Mouse (Mus musculus) kidney, embryonic 15.5 days (tissue): ENCODE measurements around the gene Hmox2. TPM values are rescaled to one million over a fixed set of nuclear protein-coding genes. Genes with fewer than 3 reads are reported as not detected.

Experiments
- ATAC-seq: fragments of 200-750 bp; cut with Nextera tagmentation; replicated peaks from 2 replicates; pipeline ENCODE4 v1.8.0; 2017; ENCODE audit warnings: moderate TSS enrichment; ENCODE audit not compliant: low FRiP score
- H3K27ac ChIP-seq: fragments of 300-500 bp; sonication (generic); 2 replicates; pipeline ENCODE4 v1.5.1; 2015; ENCODE audit warnings: mild to moderate bottlenecking, inconsistent platforms
- H3K27me3 ChIP-seq: fragments of 300-500 bp; sonication (generic); 2 replicates; pipeline ENCODE4 v1.6.1; 2015; ENCODE audit warnings: inconsistent platforms
- H3K36me3 ChIP-seq: fragments of 300-500 bp; sonication (generic); 2 replicates; pipeline ENCODE4 v1.6.1; 2015; ENCODE audit warnings: inconsistent platforms
- H3K4me1 ChIP-seq: fragments of 300-500 bp; sonication (generic); 2 replicates; pipeline ENCODE4 v1.6.1; 2015; ENCODE audit warnings: inconsistent platforms
- H3K4me2 ChIP-seq: fragments of 300-500 bp; sonication (generic); 2 replicates; pipeline ENCODE4 v1.6.1; 2015; ENCODE audit warnings: moderate library complexity, mild to moderate bottlenecking, inconsistent platforms
- H3K4me3 ChIP-seq: fragments of 300-500 bp; sonication (generic); replicated peaks from 2 replicates; pipeline ENCODE4 v1.5.1; 2015; ENCODE audit warnings: mild to moderate bottlenecking, inconsistent platforms
- H3K9ac ChIP-seq: fragments of 300-500 bp; sonication (generic); 2 replicates; pipeline ENCODE4 v1.6.1; 2015; ENCODE audit warnings: mild to moderate bottlenecking, inconsistent platforms
- H3K9me3 ChIP-seq: fragments of 300-500 bp; sonication (generic); replicated peaks from 2 replicates; pipeline ENCODE4 v1.6.1; 2016; ENCODE audit warnings: inconsistent platforms
- WGBS: fragments of 180-500 bp; shearing (Covaris S2); methylation state at CpG from one replicate; pipeline ENCODE4 v1.1.7; 2015; ENCODE audit warnings: mixed read lengths; 5-methylcytosine and 5-hydroxymethylcytosine counted together
- polyA plus RNA-seq: library from polyadenylated mRNA; unstranded; fragments of >200 nt; fragmentation: Nextera tagmentation; extraction: Ambion mirVana; gene quantifications from 2 replicates; pipeline ENCODE4 v1.2.1, GENCODE M21; 2015

Hmox2 gene
- polyA plus RNA-seq, 1 experiment from 2014 or later, result 111 TPM

DNA sequence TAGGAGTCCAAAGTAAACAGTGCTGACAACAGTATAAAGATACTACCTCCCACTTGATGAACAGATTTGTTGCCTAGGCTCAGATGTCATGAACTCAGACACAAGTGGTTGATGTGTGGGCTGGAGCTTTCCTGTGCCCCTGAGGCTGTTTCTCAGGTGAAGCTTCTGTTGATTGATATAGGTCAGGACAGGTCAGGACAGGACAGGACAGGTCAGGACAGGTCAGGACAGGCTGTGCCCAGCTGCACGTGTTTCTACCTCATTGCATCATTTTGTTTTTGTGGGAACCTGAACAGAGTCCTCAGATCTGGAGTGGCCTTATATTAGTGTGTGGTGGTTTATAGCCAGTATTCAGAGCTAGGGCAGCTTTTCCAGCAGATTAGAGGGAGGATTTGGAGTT, 23.5 kb upstream of the Hmox2 start:
- Histone ChIP-seq H3K27me3 (no peaks in the 10 kb centered on the region), H3K4me2 (no peak overlapping the region), H3K4me3 (no peak overlapping the region), H3K36me3 (peaks cover 100% of the 10 kb centered on the region), H3K4me1 (no peaks in the 10 kb centered on the region), H3K9me3 (no peaks in the 10 kb centered on the region), H3K9ac (no peak overlapping the region), H3K27ac (no peak overlapping the region)
- 40% methylated on average over 1 of the region's 1 CpGs for WGBS
- ATAC-seq, result no peak

DNA sequence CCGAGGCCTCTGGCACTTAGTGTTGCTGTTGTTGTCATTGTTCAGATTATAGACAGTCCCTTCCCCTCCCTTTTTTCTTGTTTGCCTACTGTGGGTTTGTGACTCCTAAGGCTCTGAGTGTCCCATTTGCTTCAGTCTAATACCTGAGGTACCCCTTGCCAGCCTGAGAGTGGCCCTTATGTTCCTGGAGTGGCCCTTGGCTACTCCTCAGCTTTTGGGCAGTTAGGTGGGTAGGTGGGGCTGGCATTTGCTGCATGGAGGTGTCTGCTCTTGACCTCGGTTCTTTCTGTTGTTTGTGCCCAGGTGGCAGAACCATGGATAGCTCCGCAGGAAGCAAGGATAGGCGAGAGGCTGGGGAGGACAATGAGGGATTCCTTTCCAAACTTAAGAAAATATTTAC, 20.6 kb upstream of the Hmox2 start:
- Histone ChIP-seq H3K9me3 (no peaks in the 10 kb centered on the region), H3K36me3 (peaks cover 99% of the 10 kb centered on the region)
- WGBS, result 63% methylated on average over 4 of the region's 4 CpGs

DNA sequence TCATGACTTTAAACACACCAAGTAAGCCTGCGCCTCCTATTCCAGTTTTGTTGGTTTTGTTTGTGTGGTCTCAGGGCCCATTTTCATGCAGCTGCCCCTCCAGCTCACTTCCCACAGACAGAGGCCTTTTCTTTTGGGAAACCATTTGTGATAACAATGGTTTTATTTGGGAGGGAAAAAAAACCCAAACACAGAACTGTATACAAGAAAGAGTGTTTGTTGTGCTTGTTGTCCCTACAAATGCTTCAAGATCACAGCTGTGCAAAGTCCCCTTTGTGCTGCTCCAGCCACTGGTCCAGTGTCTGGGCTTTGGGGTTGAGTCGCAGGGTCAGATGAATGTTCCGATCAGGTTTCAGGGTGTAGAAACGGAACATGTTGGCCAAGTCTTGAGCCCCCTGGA, 15.0 kb upstream of the Hmox2 start:
- Histone ChIP-seq H3K4me3 (no peak overlapping the region), H3K36me3 (peaks cover 99% of the 10 kb centered on the region), H3K9ac (no peak overlapping the region), H3K27ac (no peak overlapping the region), H3K9me3 (no peaks in the 10 kb centered on the region), H3K4me2 (no peak overlapping the region), H3K27me3 (no peaks in the 10 kb centered on the region), H3K4me1 (no peaks in the 10 kb centered on the region)
- no peak for ATAC-seq
- 96% methylated on average over 4 of the region's 4 CpGs for WGBS

More for the DNA sequence above, 20.6 kb upstream of the Hmox2 start:
- Histone ChIP-seq H3K27me3 (no peaks in the 10 kb centered on the region), H3K4me1 (no peaks in the 10 kb centered on the region), H3K4me2 (no peak overlapping the region), H3K27ac (no peak overlapping the region), H3K9ac (no peak overlapping the region), H3K4me3 (no peak overlapping the region)
- ATAC-seq, result no peak

DNA sequence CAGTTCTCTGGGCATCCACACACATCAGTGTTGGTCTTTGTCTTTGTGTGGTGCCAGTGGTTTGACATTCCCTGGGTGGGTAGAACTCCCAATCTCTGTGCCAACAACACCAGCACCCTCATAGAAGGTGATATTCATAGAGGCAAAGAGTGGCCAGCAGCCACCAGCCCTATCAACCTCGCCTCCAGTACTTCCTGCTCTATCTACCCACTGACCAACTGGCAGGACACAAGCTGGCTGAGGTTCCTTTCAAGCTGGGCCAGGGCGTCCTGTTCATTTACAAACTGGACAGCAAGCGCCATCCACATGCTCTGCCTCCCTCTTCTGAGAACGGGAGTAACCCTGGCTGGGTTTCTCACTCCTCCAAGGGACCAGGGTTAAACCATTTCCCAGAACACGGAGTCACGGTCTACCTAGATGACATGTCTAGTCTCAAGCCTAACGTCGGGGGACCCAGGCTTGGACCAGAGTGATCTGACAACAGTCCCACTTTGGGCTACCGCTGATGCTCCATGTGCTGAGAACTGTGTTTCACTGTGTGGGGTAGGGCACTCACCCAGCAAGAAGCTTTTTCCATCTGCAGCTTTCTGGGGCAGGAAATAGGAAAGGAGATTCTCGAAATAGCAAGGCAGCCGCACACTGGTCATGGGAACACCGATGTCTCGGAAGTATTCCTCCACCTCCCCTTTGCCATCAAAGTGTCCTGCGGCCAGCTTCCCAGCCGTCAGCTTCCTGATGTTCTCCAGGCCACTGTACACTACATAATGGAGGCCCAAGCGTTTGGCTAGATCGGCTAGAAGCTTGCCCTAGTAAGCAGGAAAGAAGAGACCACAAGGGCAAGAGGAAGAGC, 12.1 kb upstream of the Hmox2 start:
- Histone ChIP-seq H3K4me3 (no peak overlapping the region), H3K4me1 (peaks cover 11% of the 10 kb centered on the region), H3K27me3 (no peaks in the 10 kb centered on the region), H3K4me2 (no peak overlapping the region), H3K36me3 (peaks cover 76% of the 10 kb centered on the region), H3K9me3 (no peaks in the 10 kb centered on the region), H3K9ac (no peak overlapping the region), H3K27ac (no peak overlapping the region)
- 91% methylated on average over 17 of the region's 17 CpGs for WGBS
- no peak for ATAC-seq

DNA sequence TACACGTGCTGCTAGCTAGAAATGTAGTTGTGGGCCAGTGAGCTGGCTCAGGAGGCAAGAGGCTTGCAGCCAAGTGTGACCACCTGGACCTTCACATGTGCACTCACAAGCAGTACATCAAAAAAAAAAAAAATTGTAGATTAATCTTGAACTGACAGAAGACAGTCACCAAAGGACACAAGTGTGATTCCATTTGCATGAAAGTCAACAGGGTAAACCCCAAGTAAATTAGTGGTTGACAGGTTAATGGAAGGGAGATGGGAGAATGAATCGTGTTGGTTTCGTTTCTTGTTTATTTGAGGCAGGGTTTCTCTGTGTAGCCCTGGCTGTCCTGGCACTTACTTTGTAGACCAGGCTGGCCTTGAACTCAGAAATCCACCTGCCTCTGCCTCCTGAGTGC, 8.3 kb upstream of the Hmox2 start:
- WGBS, result 40% methylated on average over 3 of the region's 3 CpGs
- Histone ChIP-seq H3K36me3 (peaks cover 39% of the 10 kb centered on the region), H3K4me3 (peak overlapping the region; percentile 61), H3K9me3 (no peaks in the 10 kb centered on the region), H3K4me1 (peaks cover 20% of the 10 kb centered on the region), H3K9ac (peak overlapping the region; percentile 69), H3K27ac (0 out of 2 replicates have a peak overlapping the region, but pooled peaks have one; percentile 92), H3K27me3 (no peaks in the 10 kb centered on the region), H3K4me2 (peak overlapping the region; percentile 81)
- no peak for ATAC-seq

DNA sequence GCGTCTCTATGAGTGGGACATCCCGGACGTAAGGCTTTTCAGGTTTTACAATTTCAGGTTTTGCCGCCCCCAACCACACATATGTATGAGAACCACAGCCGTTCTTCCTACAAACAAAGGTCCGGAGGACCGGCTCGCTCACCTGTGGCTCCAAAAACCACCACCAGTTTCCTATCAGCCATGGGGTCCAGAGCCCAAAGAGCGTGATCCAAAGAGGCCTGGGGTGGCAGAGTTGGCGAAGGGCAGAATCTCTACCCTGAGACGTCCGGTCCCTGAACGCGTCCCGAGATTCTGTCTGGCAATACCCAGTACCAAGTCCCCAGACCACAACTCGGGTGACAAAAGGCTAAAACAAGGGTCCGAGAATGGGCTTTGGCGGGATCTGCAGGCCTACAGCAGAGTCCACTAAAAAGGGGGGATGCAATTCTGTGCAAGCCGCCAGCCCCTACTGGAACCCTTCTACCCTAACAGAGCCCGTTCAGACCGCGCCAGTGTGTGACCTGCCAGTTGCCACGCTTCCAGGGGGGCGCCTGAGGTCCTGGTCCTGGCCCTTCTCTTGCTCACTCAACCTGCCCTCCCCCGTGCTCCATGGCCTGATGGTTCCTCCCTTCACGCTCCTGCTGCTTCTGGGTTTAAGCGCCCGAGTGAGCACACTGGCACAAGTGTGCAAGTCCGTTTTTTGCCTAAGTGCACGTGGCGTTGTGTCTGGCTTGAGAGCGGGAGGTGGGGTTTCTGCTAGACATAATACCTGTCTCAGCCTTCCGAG, 7.2 kb upstream of the Hmox2 start, which contains the start of gene Nmral1:
TSS of gene Nmral1 (minus strand) at position 604 of the 766 bp plus-strand sequence.
- no peaks in the 10 kb centered on the region for H3K27me3 ChIP-seq
- H3K27ac ChIP-seq, result peak within 1 kb of the TSS; percentile 92
- WGBS, result 10% methylated on average over 33 of the region's 33 CpGs
- H3K4me1 ChIP-seq, result peaks cover 20% of the 10 kb centered on the region
- H3K4me3 ChIP-seq, result peak within 1 kb of the TSS; percentile 61
- ATAC-seq, result peak; percentile 94
- peaks cover 28% of the 10 kb centered on the region for H3K36me3 ChIP-seq
- peak within 1 kb of the TSS; percentile 69 for H3K9ac ChIP-seq
- peak within 1 kb of the TSS; percentile 81 for H3K4me2 ChIP-seq
- no peaks in the 10 kb centered on the region for H3K9me3 ChIP-seq

DNA sequence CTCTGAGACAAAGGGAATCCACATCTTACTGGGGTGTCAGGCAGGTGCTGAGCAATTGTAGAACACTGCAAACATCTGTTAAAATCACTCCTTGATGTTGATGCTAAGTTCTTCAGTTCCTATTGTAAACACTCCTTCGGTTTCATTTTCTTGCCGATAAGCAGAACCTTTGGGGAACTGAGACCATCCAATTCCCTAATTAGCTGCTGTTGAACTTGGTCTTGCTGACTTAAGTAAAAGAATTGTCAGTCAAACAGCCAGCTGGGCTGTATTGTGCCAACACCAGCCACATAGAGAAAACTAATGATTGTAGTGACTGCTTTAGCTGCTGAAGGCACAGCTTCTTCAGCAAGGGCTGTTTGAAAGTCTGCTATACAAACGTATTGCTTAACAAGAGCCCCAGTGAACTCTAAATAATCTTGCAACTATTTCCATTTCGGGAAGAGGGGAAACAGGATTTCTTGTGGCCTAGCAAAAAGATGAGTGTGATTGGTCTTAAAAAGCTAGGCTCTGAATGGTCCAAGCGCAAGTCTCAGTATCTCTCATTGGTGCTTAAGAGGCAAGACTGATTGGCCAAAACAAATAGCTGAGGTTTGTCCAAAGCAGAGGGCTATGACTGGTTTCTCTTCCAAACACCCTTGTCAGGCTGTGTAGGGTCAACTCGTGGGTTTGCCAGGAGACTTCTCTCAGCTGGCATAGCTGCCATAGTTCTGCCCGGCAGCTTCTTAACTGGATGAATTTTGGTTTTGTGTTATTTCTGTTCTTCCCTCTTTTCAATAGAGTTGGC, 3.8 kb upstream of the Hmox2 start:
- H3K4me3 ChIP-seq, result no peak overlapping the region
- WGBS, result 72% methylated on average over 7 of the region's 7 CpGs
- H3K4me2 ChIP-seq, result no peak overlapping the region
- no peak overlapping the region for H3K9ac ChIP-seq
- H3K9me3 ChIP-seq, result no peaks in the 10 kb centered on the region
- no peaks in the 10 kb centered on the region for H3K27me3 ChIP-seq
- H3K4me1 ChIP-seq, result peaks cover 30% of the 10 kb centered on the region
- H3K27ac ChIP-seq, result no peak overlapping the region
- no peaks in the 10 kb centered on the region for H3K36me3 ChIP-seq
- no peak for ATAC-seq

DNA sequence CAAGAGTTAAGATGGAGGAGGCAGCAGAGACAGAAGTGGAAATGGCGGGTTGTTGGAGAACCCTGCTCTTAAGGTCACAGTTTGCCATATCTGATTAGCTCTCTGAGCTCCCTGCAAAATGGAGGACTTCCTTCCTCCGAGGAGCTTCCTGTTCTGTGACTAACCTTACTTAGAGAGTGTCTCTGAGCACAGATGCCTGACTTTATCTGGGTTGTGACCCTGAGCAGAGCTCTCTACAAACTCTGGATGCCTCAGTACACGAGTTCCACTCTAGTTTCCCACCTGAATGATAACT, 3.3 kb upstream of the Hmox2 start:
- H3K4me2 ChIP-seq, result no peak overlapping the region
- no peaks in the 10 kb centered on the region for H3K9me3 ChIP-seq
- ATAC-seq, result no peak
- peaks cover 29% of the 10 kb centered on the region for H3K4me1 ChIP-seq
- no peak overlapping the region for H3K9ac ChIP-seq
- no peaks in the 10 kb centered on the region for H3K36me3 ChIP-seq
- no peak overlapping the region for H3K4me3 ChIP-seq
- 71% methylated on average over 3 of the region's 3 CpGs for WGBS
- H3K27ac ChIP-seq, result no peak overlapping the region
- H3K27me3 ChIP-seq, result no peaks in the 10 kb centered on the region

DNA sequence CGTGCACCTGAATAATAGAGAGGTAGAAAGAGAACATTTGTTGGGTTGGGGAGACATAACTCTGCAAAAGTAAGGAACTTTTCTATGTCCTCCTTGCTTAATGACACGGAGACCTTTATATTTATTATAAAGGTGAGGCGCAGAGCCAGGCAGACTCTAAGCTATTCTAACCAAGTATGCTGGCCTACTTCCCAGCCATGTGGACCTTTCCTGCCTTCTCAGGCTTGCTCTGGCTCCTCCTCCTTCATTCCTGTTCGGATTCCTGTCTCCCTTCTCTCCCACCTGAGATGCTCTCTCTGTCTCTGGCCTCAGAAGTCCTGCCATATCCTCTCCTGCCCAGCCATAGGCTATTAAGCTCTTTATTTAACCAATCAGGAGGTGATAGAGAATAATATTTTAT, 895 bp upstream of the Hmox2 start:
- H3K9ac ChIP-seq, result no peak overlapping the region
- no peak overlapping the region for H3K27ac ChIP-seq
- no peaks in the 10 kb centered on the region for H3K27me3 ChIP-seq
- peaks cover 25% of the 10 kb centered on the region for H3K4me1 ChIP-seq
- no peaks in the 10 kb centered on the region for H3K36me3 ChIP-seq
- 75% methylated on average over 4 of the region's 4 CpGs for WGBS
- peak overlapping the region; percentile 81; the same call in 1 of the 2 replicates for H3K4me2 ChIP-seq
- H3K9me3 ChIP-seq, result no peaks in the 10 kb centered on the region
- no peak overlapping the region for H3K4me3 ChIP-seq
- no peak for ATAC-seq

DNA sequence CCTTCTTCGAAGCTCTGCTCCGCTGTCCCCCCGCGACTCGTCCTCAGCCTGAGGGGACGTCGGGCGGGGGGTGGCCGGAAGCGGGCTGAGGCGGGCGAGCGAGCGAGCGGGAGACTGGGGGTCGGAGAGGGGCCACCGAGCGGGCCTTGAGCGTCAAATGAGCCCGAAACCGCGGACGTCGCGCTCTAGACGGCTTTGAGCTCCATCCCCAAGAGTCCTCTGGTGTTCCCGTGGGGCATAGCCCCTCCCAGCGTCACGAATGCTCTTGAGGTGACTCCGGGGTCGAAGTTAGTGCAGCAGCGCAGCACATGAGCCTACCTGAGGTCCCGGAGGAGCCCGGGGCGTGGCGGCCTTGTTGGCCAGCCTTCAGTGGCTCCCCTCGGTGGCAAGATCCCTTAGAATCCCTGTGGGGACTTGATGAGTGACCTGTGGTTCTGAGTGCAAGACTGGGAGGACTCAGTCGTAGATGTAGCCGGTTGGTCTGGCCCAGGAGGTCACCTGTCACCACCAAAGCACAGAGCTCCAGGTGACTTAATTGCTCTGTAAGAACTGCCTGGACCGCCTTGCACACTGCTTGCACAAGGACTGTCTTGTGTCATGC, 467 bp downstream of the Hmox2 start:
- ATAC-seq, result peak; percentile 80
- H3K4me3 ChIP-seq, result peak overlapping the region; percentile 93
- H3K4me1 ChIP-seq, result peaks cover 28% of the 10 kb centered on the region

DNA sequence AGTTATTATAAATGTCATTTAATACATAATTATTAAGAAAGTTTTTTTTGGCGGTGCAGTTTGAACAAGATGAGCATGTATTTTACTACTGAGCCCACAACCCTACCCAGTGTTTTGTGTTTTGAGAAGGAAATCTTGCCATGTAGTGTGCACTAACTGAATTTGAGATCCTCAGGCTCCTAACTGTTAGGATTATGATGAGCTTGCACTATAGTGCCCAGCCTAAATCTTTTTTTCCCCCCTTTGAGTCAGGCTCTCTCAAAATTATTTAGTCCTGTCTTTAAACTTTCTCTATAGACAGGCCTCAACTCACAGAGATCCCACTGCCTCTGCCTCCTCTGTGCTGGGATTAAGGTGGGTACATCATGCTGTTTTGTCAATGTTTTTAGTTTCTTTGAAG, 1.4 kb downstream of the Hmox2 start:
- ATAC-seq, result no peak
- Histone ChIP-seq H3K27me3 (no peaks in the 10 kb centered on the region), H3K9me3 (no peaks in the 10 kb centered on the region), H3K4me3 (peak overlapping the region; percentile 93), H3K36me3 (no peaks in the 10 kb centered on the region), H3K4me2 (peak overlapping the region; percentile 81), H3K9ac (no peak overlapping the region), H3K4me1 (peaks cover 27% of the 10 kb centered on the region), H3K27ac (no peak overlapping the region; the same call in 1 of the 2 replicates)
- WGBS, result 95% methylated on average over 1 of the region's 1 CpGs

More for the DNA sequence above, 467 bp downstream of the Hmox2 start:
- Histone ChIP-seq H3K27ac (peak overlapping the region; percentile 91), H3K4me2 (peak overlapping the region; percentile 81), H3K9ac (peak overlapping the region; percentile 96), H3K27me3 (no peaks in the 10 kb centered on the region), H3K36me3 (no peaks in the 10 kb centered on the region), H3K9me3 (no peaks in the 10 kb centered on the region)
- WGBS, result under 1% methylated on average over 40 of the region's 40 CpGs
